Mouse (Mus musculus): ENCODE data around the gene Slc16a9. TPM values are rescaled to one million over a fixed set of nuclear protein-coding genes. Genes with fewer than 3 reads are reported as not detected.

The Slc16a9 gene
- total RNA-seq (2023): 0.26 to 0.51 TPM (median 0.50 TPM) in 3 of 4 replicates, not detected in the other

DNA sequence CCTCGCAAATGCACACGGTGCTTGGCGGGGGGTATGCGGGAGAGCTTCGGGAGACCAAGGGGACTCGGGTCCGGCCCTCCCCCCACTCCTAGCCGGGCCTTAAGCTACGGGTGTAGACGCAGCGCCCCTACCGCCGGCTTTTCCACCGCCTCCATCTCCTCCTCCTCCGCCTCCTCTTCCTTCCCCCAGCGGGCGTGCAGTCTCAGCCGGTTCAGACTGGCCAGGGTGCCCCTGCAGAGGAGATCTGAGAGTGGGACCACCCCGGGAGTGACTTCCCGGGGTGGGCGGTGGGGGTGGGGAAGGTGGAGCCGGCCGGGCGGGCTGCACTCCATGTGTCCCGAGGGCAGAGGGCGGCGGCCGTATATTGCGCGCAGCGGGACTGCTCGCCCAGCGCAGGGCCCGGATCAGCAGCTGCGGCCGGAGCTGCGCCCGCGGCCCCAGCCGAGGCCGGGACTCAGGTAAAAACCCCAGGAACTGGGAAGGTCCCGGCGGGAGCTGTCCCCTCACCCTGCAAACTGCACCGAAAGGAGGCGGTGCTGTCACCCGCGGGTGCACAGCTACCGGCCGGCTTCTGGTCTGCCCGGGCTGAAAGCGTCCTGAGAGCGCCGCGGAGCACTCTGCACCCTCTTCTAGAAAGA is at the start of gene Slc16a9:
Gene Slc16a9 (plus strand): TSS at position 180 of the 638 bp plus-strand sequence.

GRCm38 (mm10) chr10:70204505-70205399 is 40.1 kb upstream of the Slc16a9 start, which contains the start of gene Mrln:
Gene Mrln, plus strand, starts transcription at chr10:70204664.

Other genes with a start within 250 kb of the Slc16a9 start
- 65.5 to 89.0 TPM (median 72.5 TPM) in 4 replicates for gene Ccdc6, start 148.0 kb upstream of the Slc16a9 start, total RNA-seq (2023)
- not detected in 4 replicates for gene Mrln, start 40.4 kb upstream of the Slc16a9 start, total RNA-seq (2023)
- not detected in 4 replicates for gene Fam13c, start 195.4 kb downstream of the Slc16a9 start, total RNA-seq (2023)

Measured in B cell, adult 62 days (primary cell).